Comparison of ENCODE assay signal across 8 mouse cellular contexts in the genomic region with DNA sequence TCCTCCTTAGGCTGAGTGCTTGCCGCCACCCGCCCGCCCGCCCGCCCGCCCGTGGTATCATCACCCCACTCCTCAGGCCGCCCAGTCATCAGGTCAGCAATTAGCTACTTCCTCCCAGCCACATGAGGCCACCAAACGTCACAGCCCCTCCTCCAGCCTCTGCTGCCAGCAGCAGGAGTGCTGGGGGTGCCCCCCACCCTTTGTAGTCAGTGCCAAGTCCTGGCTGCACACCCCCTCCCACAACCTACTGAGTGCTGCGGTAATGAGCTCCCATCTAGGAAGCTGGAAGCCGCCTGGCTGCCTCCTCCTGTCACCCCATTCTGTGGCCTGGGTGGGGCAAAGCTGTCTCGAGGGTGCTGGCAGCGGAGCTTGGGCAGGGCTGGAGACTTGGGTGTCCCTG.
A peak's percentile ranks its signal among the peaks of the same experiment; 100 is the strongest.
DNase-seq lines count a peak whose midpoint lies in the region; ATAC-seq and TF ChIP-seq lines count a peak whose summit lies in the region.

No protein-coding gene starts in this region.

- DNase-seq in heart, postnatal 14 days: no peak
- DNase-seq in ES-E14 (ENCODE audit: low read depth, low spot score): no peak
- peak; percentile 20 to 31 for DNase-seq in frontal cortex, postnatal 36 days (ENCODE audit: low spot score in 2 of 2)
- DNase-seq in midbrain, embryonic 14.5 days: peak; percentile 43
- DNase-seq in thymus, postnatal 36 days: no peak
- DNase-seq in heart, adult 11 months: no peak

- H3K27ac ChIP-seq in heart, embryonic 13.5 days (replicated peaks): no peak overlapping the region
- peak overlapping the region; percentile 6; the same call in 1 of the 2 replicates for H3K27ac ChIP-seq in ES-E14 (ENCODE audit: insufficient read depth, low read depth, low read length, poor library complexity, severe bottlenecking)
- no peak overlapping the region for H3K27ac ChIP-seq in midbrain, embryonic 14.5 days (replicated peaks; ENCODE audit: low read depth, low read length)

- no peaks in the 10 kb centered on the region for H3K36me3 ChIP-seq in heart, embryonic 13.5 days
- no peaks in the 10 kb centered on the region for H3K36me3 ChIP-seq in ES-E14 (ENCODE audit: control insufficient read depth, insufficient read depth, low read length, poor library complexity, severe bottlenecking)
- H3K36me3 ChIP-seq in midbrain, embryonic 14.5 days (ENCODE audit: control insufficient read depth, insufficient read depth, low read length): no peaks in the 10 kb centered on the region

- H3K4me2 ChIP-seq in heart, embryonic 13.5 days: no peak overlapping the region
- no peak overlapping the region for H3K4me2 ChIP-seq in midbrain, embryonic 14.5 days (ENCODE audit: low read length)

- H3K27me3 ChIP-seq in heart, embryonic 13.5 days (replicated peaks): peaks cover 87% of the 10 kb centered on the region
- peaks cover 6% of the 10 kb centered on the region; the same call in 1 of the 2 replicates for H3K27me3 ChIP-seq in midbrain, embryonic 14.5 days (ENCODE audit: control insufficient read depth, insufficient read depth, low read length)

- in situ Hi-C loops in ES-E14 (cut with MboI; ENCODE audit: low sequenced_read_pairs in 2 of 2, unreplicated experiment in 2 of 2): no loop called here

- ATAC-seq in heart, embryonic 13.5 days (ENCODE audit: extremely low read depth, insufficient number of reproducible peaks, low FRiP score, low TSS enrichment): no peak
- peak; percentile 44; the same call in 1 of the 2 replicates for ATAC-seq in midbrain, embryonic 14.5 days (ENCODE audit: low FRiP score, low TSS enrichment)
- no peak for ATAC-seq in megakaryocyte-erythroid progenitor cell, adult 5-6 weeks (replicated peaks; ENCODE audit: low FRiP score, low TSS enrichment, poor library complexity, severe bottlenecking)

- peaks cover 50% of the 10 kb centered on the region for H3K4me1 ChIP-seq in heart, embryonic 13.5 days
- peaks cover 2 to 19% of the 10 kb centered on the region in 2 experiments; a peak in 2 of 4 replicates for H3K4me1 ChIP-seq in ES-E14 (ENCODE audit: control insufficient read depth in 2 of 2, insufficient read depth in 2 of 2, low read length in 2 of 2, poor library complexity in 1 of 2)
- H3K4me1 ChIP-seq in midbrain, embryonic 14.5 days (ENCODE audit: control insufficient read depth, insufficient read depth, low read length): peaks cover 7% of the 10 kb centered on the region; the same call in 1 of the 2 replicates

- intact Hi-C loops in heart, postnatal 14 days (cut with DNase I): loop anchor here (5.0 kb wide), 2 partner anchors 55 to 70 kb away; no protein-coding TSS in a partner anchor

- H3K4me3 ChIP-seq in heart, embryonic 13.5 days: no peak overlapping the region
- H3K4me3 ChIP-seq in ES-E14 (ENCODE audit: insufficient read depth in 1 of 2, low read depth in 1 of 2, low read length in 2 of 2, poor library complexity in 1 of 2, severe bottlenecking in 1 of 2): no peak overlapping the region; a peak in 1 of 4 replicates
- no peak overlapping the region for H3K4me3 ChIP-seq in midbrain, embryonic 14.5 days (replicated peaks; ENCODE audit: low read depth, low read length)

- no peaks in the 10 kb centered on the region for H3K9me3 ChIP-seq in heart, embryonic 13.5 days
- H3K9me3 ChIP-seq in ES-E14 (ENCODE audit: control insufficient read depth, insufficient read depth, low read depth, low read length): no peaks in the 10 kb centered on the region
- no peaks in the 10 kb centered on the region for H3K9me3 ChIP-seq in midbrain, embryonic 14.5 days (ENCODE audit: control insufficient read depth, low read length)

- WGBS in heart, embryonic 13.5 days: 36% methylated on average over 13 of the region's 13 CpGs
- WGBS in midbrain, embryonic 14.5 days: 71% methylated on average over 13 of the region's 13 CpGs

- peak overlapping the region; percentile 10; the same call in 1 of the 2 replicates for H3K9ac ChIP-seq in heart, embryonic 13.5 days
- no peak overlapping the region for H3K9ac ChIP-seq in ES-E14 (ENCODE audit: insufficient read depth, low read depth, low read length, poor library complexity, severe bottlenecking)
- H3K9ac ChIP-seq in midbrain, embryonic 14.5 days (replicated peaks; ENCODE audit: low read length): no peak overlapping the region

TF ChIP-seq in ES-E14, 5 proteins besides CTCF, POLR2A, EP300 and RAD21:
- TF ChIP-seq CHD2 (IDR thresholded peaks at IDR 0.05; ENCODE audit: low read depth, low read length) (no peak), MAFK (IDR thresholded peaks at IDR 0.05; ENCODE audit: insufficient read depth, low read depth, low read length) (no peak), ZC3H11A (IDR thresholded peaks at IDR 0.05; ENCODE audit: borderline replicate concordance, low read depth, low read length) (no peak), HCFC1 (IDR thresholded peaks at IDR 0.05; ENCODE audit: borderline replicate concordance, insufficient read depth, low read length) (no peak), ZNF384 (IDR thresholded peaks at IDR 0.05; ENCODE audit: low read depth, low read length) (no peak)
TF ChIP-seq in ES-E14: peak in this region for 0.

Comparison
In these comparisons a context has a peak if more than half of its experiments do, and no peak if none do; other contexts are left out.
1. DNase-seq: peak in frontal cortex, postnatal 36 days (2 of 2) and midbrain, embryonic 14.5 days (single experiment); none in heart, postnatal 14 days (0 of 2), ES-E14 (single experiment), thymus, postnatal 36 days (0 of 2) and heart, adult 11 months (single experiment).